Mouse (Mus musculus) testis, postnatal 10 days (tissue): ENCODE results near the gene Rpsa.

Experiments used
- DNase-seq: peaks from one replicate; pipeline ENCODE4 v3.0.0; 2021; ENCODE audit warnings: low spot score

Gene Rpsa

DNA sequence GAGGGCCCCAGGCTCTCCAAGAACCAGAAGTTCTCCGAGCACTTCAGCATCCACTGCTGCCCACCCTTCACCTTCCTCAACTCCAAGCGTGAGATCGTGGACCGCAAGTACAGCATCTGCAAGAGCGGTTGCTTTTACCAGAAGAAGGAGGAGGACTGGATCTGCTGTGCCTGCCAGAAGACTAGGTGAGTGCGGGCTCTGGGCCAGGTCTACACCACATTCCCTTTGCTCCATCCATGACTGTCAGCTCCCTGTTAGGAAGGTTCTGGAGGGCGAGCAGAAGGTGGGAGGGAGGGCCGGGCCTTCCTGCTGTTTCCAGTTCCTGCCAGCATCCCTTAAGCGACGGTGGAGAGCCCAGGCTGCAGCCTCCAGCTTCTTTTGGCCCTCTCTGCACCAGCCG, 40.3 kb downstream of the Rpsa start:
- DNase-seq: no peak

DNA sequence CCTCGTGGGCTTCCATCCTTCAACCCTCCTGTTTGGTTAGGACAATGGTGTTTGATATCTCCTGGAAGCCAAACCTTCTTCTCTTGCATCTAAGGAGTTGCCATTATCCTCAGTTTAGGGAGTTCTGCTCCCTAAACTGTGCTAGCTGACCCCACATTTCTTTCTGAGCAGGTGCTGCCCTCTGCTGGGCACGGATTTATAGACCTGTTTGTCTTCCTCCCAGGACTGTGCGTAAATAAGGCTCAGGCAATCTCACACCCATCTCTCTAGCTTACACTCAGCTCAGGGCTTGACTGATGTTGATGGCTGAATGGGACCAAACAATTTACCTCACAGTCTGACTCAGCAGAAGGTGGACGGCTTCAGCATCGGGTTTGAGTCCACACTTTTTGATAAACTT, 43.8 kb downstream of the Rpsa start:
- peak; percentile 82 for DNase-seq

DNA sequence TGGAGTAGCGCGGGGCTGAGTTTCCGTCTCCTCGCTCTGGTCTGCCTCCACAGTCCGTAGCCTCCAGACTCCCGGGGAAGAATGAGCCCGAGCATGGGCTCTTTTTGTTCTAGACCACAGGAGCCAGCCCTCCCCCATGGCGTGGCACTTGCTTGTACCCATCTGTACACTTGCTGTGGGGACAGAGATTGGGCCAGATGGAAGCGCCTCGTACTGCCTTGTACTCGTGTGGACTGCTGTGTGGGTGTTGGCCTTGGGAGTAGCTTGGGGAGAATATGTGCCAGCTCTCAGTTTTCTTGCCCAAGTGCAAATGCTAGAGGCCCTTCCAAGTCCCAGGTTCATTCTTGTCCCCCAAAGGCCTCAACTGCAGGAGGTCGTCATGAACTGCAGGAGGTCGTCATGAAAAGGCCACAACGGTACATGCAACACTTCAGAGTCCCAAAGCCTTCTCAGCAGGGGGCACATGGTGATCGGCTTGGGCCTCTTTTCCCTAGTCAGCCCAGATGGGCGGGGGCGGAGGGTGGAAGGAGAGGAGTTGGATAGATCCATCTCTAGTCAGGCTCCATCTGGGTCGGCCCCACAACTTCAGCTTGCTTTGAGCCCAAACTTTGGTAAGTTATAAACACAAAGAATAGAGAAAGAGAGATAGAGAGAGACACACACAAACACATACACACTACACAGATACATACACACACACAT, 47.1 kb downstream of the Rpsa start:
- no peak for DNase-seq

DNA sequence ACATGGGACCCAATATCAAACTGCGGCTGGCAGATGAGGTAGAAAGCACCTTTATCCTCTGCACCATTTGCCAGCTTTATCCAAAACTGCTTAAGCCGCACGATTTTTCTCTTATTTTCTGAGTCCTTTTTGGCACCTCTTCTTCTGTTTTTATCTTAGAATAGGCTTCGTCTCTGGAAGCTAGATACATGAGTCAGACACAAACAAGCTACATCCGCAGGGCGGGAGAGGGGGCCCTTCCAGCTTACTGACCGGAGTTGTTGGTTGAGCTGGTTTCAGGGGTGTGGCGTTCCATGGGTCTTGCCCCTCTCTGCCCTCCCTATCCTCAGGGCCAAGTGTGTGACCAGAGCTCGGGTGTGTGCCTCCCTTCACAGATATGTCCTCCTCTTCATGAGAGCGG, 51.3 kb downstream of the Rpsa start:
- no peak for DNase-seq
